Mouse (Mus musculus): ENCODE data around the gene Ptk7.

- TF ChIP-seq EP300 (IDR thresholded peaks at IDR 0.05; ENCODE audit: low read depth) = no peak
- TF ChIP-seq CTCF (IDR thresholded peaks at IDR 0.05; ENCODE audit: low read depth) = peak; percentile 36; the same call in 1 of the 2 replicates
Observed at GRCm38 (mm10) chr17:46578650-46579049, 50.7 kb downstream of the Ptk7 start.

Measured in heart, postnatal 0 days (tissue).